Mouse (Mus musculus) intestine, embryonic 14.5 days (tissue): ENCODE results near the gene Prkci. TPM values are rescaled to one million over a fixed set of nuclear protein-coding genes. Genes with fewer than 3 reads are reported as not detected.

Experiments used
- ATAC-seq: fragments of 200-750 bp; cut with Nextera tagmentation; replicated peaks from 2 replicates; pipeline ENCODE4 v1.8.0; 2017; ENCODE audit warnings: low read depth, moderate number of reproducible peaks, moderate TSS enrichment, moderate library complexity; ENCODE audit not compliant: low FRiP score, low TSS enrichment
- DNase-seq: peaks from one replicate; pipeline ENCODE4 v3.0.0-alpha.2; 2018; ENCODE audit warnings: low spot score
- H3K27ac ChIP-seq: fragments of 300-500 bp; sonication (generic); 2 replicates; pipeline ENCODE4 v1.5.1; 2014; ENCODE audit warnings: low read depth, mild to moderate bottlenecking, control low read depth
- H3K27me3 ChIP-seq: fragments of 300-500 bp; sonication (generic); replicated peaks from 2 replicates; pipeline ENCODE4 v1.6.1; 2014; ENCODE audit warnings: low read length, control low read depth; ENCODE audit not compliant: control insufficient read depth, insufficient read depth
- H3K36me3 ChIP-seq: fragments of 300-500 bp; sonication (generic); 2 replicates; pipeline ENCODE4 v1.6.1; 2014; ENCODE audit warnings: low read length, control low read depth; ENCODE audit not compliant: control insufficient read depth, insufficient read depth
- H3K4me1 ChIP-seq: fragments of 300-500 bp; sonication (generic); replicated peaks from 2 replicates; pipeline ENCODE4 v1.6.1; 2014; ENCODE audit warnings: low read length, control low read depth, mixed read lengths; ENCODE audit not compliant: control insufficient read depth, insufficient read depth
- H3K4me2 ChIP-seq: fragments of 300-500 bp; sonication (generic); 2 replicates; pipeline ENCODE4 v1.6.1; 2014; ENCODE audit warnings: low read length
- H3K4me3 ChIP-seq: fragments of 300-500 bp; sonication (generic); 2 replicates; pipeline ENCODE4 v1.5.1; 2014; ENCODE audit warnings: low read depth, low read length, control low read depth, mixed read lengths
- H3K9ac ChIP-seq: fragments of 300-500 bp; sonication (generic); 2 replicates; pipeline ENCODE4 v1.6.1; 2014; ENCODE audit warnings: mild to moderate bottlenecking, low read length
- H3K9me3 ChIP-seq: fragments of 300-500 bp; sonication (generic); 2 replicates; pipeline ENCODE4 v1.6.1; 2016; ENCODE audit warnings: low read length, control low read depth; ENCODE audit not compliant: control insufficient read depth
- WGBS: fragments of 180-500 bp; shearing (Covaris S2); extraction: QIAGEN DNeasy Blood & Tissue Kit; methylation state at CpG from one replicate; pipeline ENCODE4 v1.1.7; 2014; 5-methylcytosine and 5-hydroxymethylcytosine counted together
- microRNA-seq: library from miRNA; unstranded; fragments of <30 nt; microRNA quantifications from one replicate; pipeline ENCODE4, GENCODE M21; 2016
- polyA plus RNA-seq: library from polyadenylated mRNA; unstranded; fragments of >200 nt; fragmentation: Nextera tagmentation; extraction: Ambion mirVana; gene quantifications from 2 replicates; pipeline ENCODE4 v1.2.1, GENCODE M21; 2014

The Prkci gene
- polyA plus RNA-seq, 1 experiment from 2014 or later = 48.0 TPM

- H3K27me3 ChIP-seq = no peaks in the 10 kb centered on the region
- peak overlapping the region; percentile 25; the same call in 1 of the 2 replicates for H3K4me2 ChIP-seq
- H3K4me3 ChIP-seq = no peak overlapping the region
- no peak for DNase-seq
- no peak overlapping the region for H3K9ac ChIP-seq
- H3K36me3 ChIP-seq = peaks cover 11% of the 10 kb centered on the region
- H3K4me1 ChIP-seq = peaks cover 27% of the 10 kb centered on the region; the same call in 1 of the 2 replicates
- H3K27ac ChIP-seq = no peak overlapping the region
- WGBS = 85% methylated on average over 1 of the region's 1 CpGs
- ATAC-seq = no peak
- no peaks in the 10 kb centered on the region for H3K9me3 ChIP-seq
Observed at GRCm38 (mm10) chr3:31098556-31098955, 103.0 kb downstream of the Prkci start.

GRCm38 (mm10) chr3:31100026-31100425, 104.5 kb downstream of the Prkci start:
- Histone ChIP-seq H3K27ac (no peak overlapping the region), H3K9ac (no peak overlapping the region), H3K27me3 (no peaks in the 10 kb centered on the region), H3K9me3 (no peaks in the 10 kb centered on the region), H3K4me1 (peaks cover 27% of the 10 kb centered on the region; the same call in 1 of the 2 replicates), H3K4me3 (no peak overlapping the region), H3K4me2 (peak overlapping the region; percentile 27), H3K36me3 (peaks cover 11% of the 10 kb centered on the region)
- WGBS = 76% methylated on average over 5 of the region's 5 CpGs
- ATAC-seq (no peak), DNase-seq (no peak)

- WGBS = 92% methylated on average over 3 of the region's 3 CpGs
- Histone ChIP-seq H3K27me3 (no peaks in the 10 kb centered on the region), H3K9me3 (no peaks in the 10 kb centered on the region), H3K27ac (no peak overlapping the region), H3K4me1 (peaks cover 27% of the 10 kb centered on the region; the same call in 1 of the 2 replicates), H3K4me3 (no peak overlapping the region), H3K36me3 (peaks cover 11% of the 10 kb centered on the region), H3K9ac (no peak overlapping the region), H3K4me2 (no peak overlapping the region)
- no peak for DNase-seq
- ATAC-seq = no peak
Observed at GRCm38 (mm10) chr3:31100802-31101201, 105.3 kb downstream of the Prkci start.

Small RNA genes lying within 50 kb of the gene (microRNA-seq; reads per million reads assigned to microRNA genes)
- gene Mir7008 = 0.34 reads per million

Other genes starting within 250 kb of the Prkci start
- gene Samd7, start 249.5 kb upstream of the Prkci start, polyA plus RNA-seq = not detected in 2 replicates
- gene Sec62, start 202.9 kb upstream of the Prkci start, polyA plus RNA-seq = 73.9 and 76.5 TPM in 2 replicates
- gene Gpr160, start 139.8 kb upstream of the Prkci start, polyA plus RNA-seq = 4.0 TPM in 2 replicates
- gene Phc3, start 26.3 kb upstream of the Prkci start, polyA plus RNA-seq = 8.8 and 9.1 TPM in 2 replicates
- 23.6 and 25.0 TPM in 2 replicates for gene Skil, start 99.3 kb downstream of the Prkci start, polyA plus RNA-seq
- gene Cldn11, start 154.2 kb downstream of the Prkci start, polyA plus RNA-seq = 6.1 and 10.0 TPM in 2 replicates